ENCODE assay signal across 21 mouse cellular contexts in genomic region chr1:131733474-131734180, GRCm38 (mm10). TPM values are rescaled to one million over a fixed set of nuclear protein-coding genes. Genes with fewer than 3 reads are reported as not detected.
DNase-seq lines count a peak whose midpoint lies in the region; ATAC-seq and TF ChIP-seq lines count a peak whose summit lies in the region.
"Had no signal": no experiment of that assay in that cellular context is flagged by ENCODE, and none has a peak within 500 bp of the region (broad histone marks: within the 10 kb centered on the region; RNA-seq: fewer than 3 reads in every experiment).

No protein-coding gene starts in this region.

- POLR2A ChIA-PET in Patski (lab: Charles Lee) = interaction anchor here (0.7 kb wide), 1 partner anchor 9 kb away, joined by 3 read pairs; no protein-coding TSS in a partner anchor

- no peak for TF ChIP-seq CTCF in Patski (IDR thresholded peaks at IDR 0.05)

- no peak overlapping the region for H3K9ac ChIP-seq in kidney, embryonic 15.5 days
- H3K9ac ChIP-seq: heart, embryonic 13.5 days; limb, embryonic 15.5 days; liver, embryonic 15.5 days; stomach, embryonic 15.5 days had no signal

- in situ Hi-C loops in Patski (cut with MboI; ENCODE audit: low pct_unique_long_range_greater_than_20kb) = loop anchor here (25.0 kb wide), 1 partner anchor 554 kb away; the partner anchor contains the start of gene Klhdc8a

- H3K36me3 ChIP-seq in heart, embryonic 10.5 days = no peaks in the 10 kb centered on the region
- H3K36me3 ChIP-seq in kidney, embryonic 15.5 days = no peaks in the 10 kb centered on the region
- H3K36me3 ChIP-seq: G1E; heart, embryonic 13.5 days; limb, embryonic 15.5 days; liver, embryonic 15.5 days; stomach, embryonic 15.5 days had no signal

- no peak overlapping the region for H3K4me2 ChIP-seq in kidney, embryonic 15.5 days
- H3K4me2 ChIP-seq: heart, embryonic 13.5 days; limb, embryonic 15.5 days; liver, embryonic 15.5 days; stomach, embryonic 15.5 days had no signal

- H3K4me3 ChIP-seq in heart, embryonic 10.5 days = no peak overlapping the region
- no peak overlapping the region for H3K4me3 ChIP-seq in kidney, embryonic 15.5 days (replicated peaks)
- H3K4me3 ChIP-seq: gastrocnemius, adult 2 months; heart, embryonic 13.5 days; limb, embryonic 15.5 days; liver, embryonic 15.5 days; stomach, embryonic 15.5 days had no signal

- peak; percentile 24 for ATAC-seq in Patski
- ATAC-seq in kidney, embryonic 15.5 days (replicated peaks; ENCODE audit: low FRiP score) = peak; percentile 37

- no peaks in the 10 kb centered on the region for H3K9me3 ChIP-seq in heart, embryonic 10.5 days
- no peaks in the 10 kb centered on the region for H3K9me3 ChIP-seq in kidney, embryonic 15.5 days (replicated peaks)
- H3K9me3 ChIP-seq: G1E; heart, embryonic 13.5 days; limb, embryonic 15.5 days; liver, embryonic 15.5 days; stomach, embryonic 15.5 days had no signal

- CTCF ChIA-PET in Patski (lab: Charles Lee) = interaction anchor here (1.1 to 1.6 kb wide), 3 partner anchors 9 to 15 kb away, joined by 3 to 4 read pairs (median 3); no protein-coding TSS in a partner anchor

- peak overlapping the region; percentile 42 for H3K27ac ChIP-seq in heart, embryonic 10.5 days
- H3K27ac ChIP-seq in kidney, embryonic 15.5 days = peak overlapping the region; percentile 29; the same call in 1 of the 2 replicates
- H3K27ac ChIP-seq: gastrocnemius, adult 2 months; heart, embryonic 13.5 days; limb, embryonic 15.5 days; liver, embryonic 15.5 days; stomach, embryonic 15.5 days had no signal

- no peaks in the 10 kb centered on the region; the same call in 1 of the 2 replicates for H3K27me3 ChIP-seq in heart, embryonic 10.5 days (ENCODE audit: insufficient read depth, poor library complexity, severe bottlenecking)
- no peaks in the 10 kb centered on the region for H3K27me3 ChIP-seq in Patski
- no peaks in the 10 kb centered on the region for H3K27me3 ChIP-seq in kidney, embryonic 15.5 days
- H3K27me3 ChIP-seq: heart, embryonic 13.5 days; limb, embryonic 15.5 days; stomach, embryonic 15.5 days had no signal

- no peak for DNase-seq in heart, embryonic 10.5 days (ENCODE audit: low spot score)
- DNase-seq in heart, postnatal 4 days = no peak
- no peak for DNase-seq in Patski (ENCODE audit: low read depth, low spot score)
- peak; percentile 34 to 59 for DNase-seq in kidney, postnatal 4 days
- DNase-seq in adrenal gland, adult 18-20 months (ENCODE audit: low spot score in 2 of 2) = no peak
- no peak for DNase-seq in thymus, adult 18-20 months
- DNase-seq: cerebellum, adult 2 months; cerebellum, postnatal 36 days; gastrocnemius, adult 2 months; layer of hippocampus, postnatal 36 days; midbrain, embryonic 14.5 days; right cerebral cortex, postnatal 14 days had no signal

- 81% methylated on average over 13 of the region's 13 CpGs for WGBS in heart, embryonic 10.5 days
- 42% methylated on average over 13 of the region's 13 CpGs for WGBS in kidney, embryonic 15.5 days

- peaks cover 35% of the 10 kb centered on the region for H3K4me1 ChIP-seq in heart, embryonic 10.5 days
- H3K4me1 ChIP-seq in kidney, embryonic 15.5 days = peaks cover 30% of the 10 kb centered on the region

RNA-seq across cellular contexts. Expression of gene Slc26a9, which starts 10.2 kb away (rescaled TPM):
- 0.05 and 0.06 TPM in 2 replicates for polyA plus RNA-seq in heart, embryonic 10.5 days (2016; fragmentation: Nextera tagmentation; extraction: Ambion mirVana)
- total RNA-seq in heart, postnatal 4 days (2021) = under 1 TPM in 1 of 2 experiments, not detected in 1; 0.07 TPM
- polyA plus RNA-seq in Patski (2021) = 0.01 TPM
- 0.13 and 0.35 TPM in 2 replicates for polyA plus RNA-seq in kidney, embryonic 15.5 days (2015; fragmentation: Nextera tagmentation; extraction: Ambion mirVana)
- total RNA-seq in adrenal gland, adult 18-20 months (2021) = not detected
- total RNA-seq: gastrocnemius, adult 2 months; granulocyte monocyte progenitor cell, adult 5-6 weeks; heart, postnatal 25 days had no signal
- polyA plus RNA-seq: forebrain, embryonic 11.5 days; liver, embryonic 15.5 days had no signal

RNA-seq across cellular contexts. Expression of gene Rab7b, which starts 45.1 kb away (rescaled TPM):
- 0.58 and 0.79 TPM in 2 replicates for polyA plus RNA-seq in heart, embryonic 10.5 days (2016; fragmentation: Nextera tagmentation; extraction: Ambion mirVana)
- total RNA-seq in heart, postnatal 4 days (2021) = 1 to 10 TPM; 2.6 to 3.6 TPM
- 0.82 TPM for polyA plus RNA-seq in Patski (2021)
- polyA plus RNA-seq in kidney, embryonic 15.5 days (2015; fragmentation: Nextera tagmentation; extraction: Ambion mirVana) = 2.4 and 2.6 TPM in 2 replicates
- 1 to 10 TPM; 4.3 to 6.1 TPM for total RNA-seq in adrenal gland, adult 18-20 months (2021)
- polyA plus RNA-seq: G1E had no signal

Comparison
In these comparisons a context has a peak if more than half of its experiments do, and no peak if none do; other contexts are left out.
1. DNase-seq: peak in kidney, postnatal 4 days (2 of 2); none in heart, embryonic 10.5 days (single experiment), heart, postnatal 4 days (single experiment), Patski (single experiment), adrenal gland, adult 18-20 months (0 of 2) and thymus, adult 18-20 months (0 of 2).